In the genomic region with DNA sequence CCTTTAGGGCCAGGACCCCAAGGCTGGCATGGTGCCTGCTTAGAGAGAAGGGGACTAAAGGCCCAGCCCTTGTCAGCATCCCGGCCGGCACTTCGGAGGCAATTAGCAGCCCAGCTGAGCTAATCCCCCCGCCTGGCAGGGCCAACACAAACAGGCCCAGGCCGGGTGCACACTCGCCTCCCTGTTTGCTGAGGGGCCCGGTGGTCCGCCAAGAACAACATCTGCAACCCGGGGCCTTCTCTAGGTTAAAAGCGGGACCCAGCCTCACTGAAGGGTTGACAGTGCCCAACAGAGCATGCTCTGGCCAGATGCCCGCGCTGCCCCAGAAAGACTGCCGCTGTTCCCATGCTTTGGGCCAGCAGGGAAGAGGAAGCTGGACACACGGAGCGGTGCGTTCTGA, we compare ENCODE assay signal across 15 mouse cellular contexts. TPM values are rescaled to one million over a fixed set of nuclear protein-coding genes. Genes with fewer than 3 reads are reported as not detected.
DNase-seq lines count a peak whose midpoint lies in the region; ATAC-seq and TF ChIP-seq lines count a peak whose summit lies in the region.
"Had no signal": no experiment of that assay in that cellular context is flagged by ENCODE, and none has a peak within 500 bp of the region (broad histone marks: within the 10 kb centered on the region; RNA-seq: fewer than 3 reads in every experiment).

No protein-coding gene starts in this region.

- no peak overlapping the region for H3K9ac ChIP-seq in midbrain, embryonic 13.5 days (replicated peaks)
- H3K9ac ChIP-seq in midbrain, embryonic 16.5 days (ENCODE audit: low read depth, low read length) = no peak overlapping the region
- peak overlapping the region; percentile 35; the same call in 1 of the 2 replicates for H3K9ac ChIP-seq in forebrain, embryonic 16.5 days (replicated peaks; ENCODE audit: low read depth, low read length)
- H3K9ac ChIP-seq in limb, embryonic 15.5 days = no peak overlapping the region
- no peak overlapping the region for H3K9ac ChIP-seq in lung, postnatal 0 days (replicated peaks; ENCODE audit: low read depth)
- H3K9ac ChIP-seq: kidney, embryonic 15.5 days; stomach, embryonic 15.5 days had no signal

- peaks cover 31% of the 10 kb centered on the region for H3K4me1 ChIP-seq in heart, embryonic 10.5 days
- peaks cover 16% of the 10 kb centered on the region for H3K4me1 ChIP-seq in midbrain, embryonic 13.5 days (replicated peaks)
- 0 out of 2 replicates have a peak, but pooled peaks cover 3% of the 10 kb centered on the region for H3K4me1 ChIP-seq in midbrain, embryonic 16.5 days (ENCODE audit: control insufficient read depth, insufficient read depth, low read length)
- peaks cover 11% of the 10 kb centered on the region for H3K4me1 ChIP-seq in forebrain, embryonic 16.5 days (replicated peaks; ENCODE audit: control insufficient read depth, insufficient read depth, low read length)
- H3K4me1 ChIP-seq in limb, embryonic 15.5 days = peaks cover 33% of the 10 kb centered on the region
- no peaks in the 10 kb centered on the region for H3K4me1 ChIP-seq in lung, postnatal 0 days (ENCODE audit: insufficient read depth, low read depth, low read length)

- no peak for TF ChIP-seq EP300 in lung, postnatal 0 days (IDR thresholded peaks at IDR 0.05)

- peak; percentile 95 for DNase-seq in heart, adult 11 months
- DNase-seq in heart, embryonic 10.5 days (ENCODE audit: low spot score) = no peak
- no peak for DNase-seq in frontal cortex, adult 2 months (ENCODE audit: extremely low spot score in 1 of 2, low spot score in 1 of 2)
- DNase-seq in lung, postnatal 0 days (ENCODE audit: low spot score) = no peak
- DNase-seq: adrenal gland, adult 2 months; gastrocnemius, postnatal 36 days; heart, postnatal 14 days had no signal

- WGBS in heart, embryonic 10.5 days = 61% methylated on average over 16 of the region's 16 CpGs
- 50% methylated on average over 16 of the region's 16 CpGs for WGBS in midbrain, embryonic 13.5 days
- 59% methylated on average over 16 of the region's 16 CpGs for WGBS in midbrain, embryonic 16.5 days
- WGBS in forebrain, embryonic 16.5 days = 21% methylated on average over 16 of the region's 16 CpGs
- 56% methylated on average over 16 of the region's 16 CpGs for WGBS in limb, embryonic 15.5 days
- 59% methylated on average over 16 of the region's 16 CpGs for WGBS in lung, postnatal 0 days

- no peak overlapping the region; the same call in 1 of the 2 replicates for H3K27ac ChIP-seq in heart, embryonic 10.5 days
- H3K27ac ChIP-seq in midbrain, embryonic 13.5 days = no peak overlapping the region
- H3K27ac ChIP-seq in midbrain, embryonic 16.5 days (ENCODE audit: low read length) = no peak overlapping the region
- peak overlapping the region; percentile 15; the same call in 1 of the 2 replicates for H3K27ac ChIP-seq in forebrain, embryonic 16.5 days (ENCODE audit: low read length)
- peak overlapping the region; percentile 27; the same call in 1 of the 2 replicates for H3K27ac ChIP-seq in limb, embryonic 15.5 days
- H3K27ac ChIP-seq in lung, postnatal 0 days (ENCODE audit: low read length) = no peak overlapping the region
- H3K27ac ChIP-seq: kidney, embryonic 15.5 days; left cerebral cortex, adult 2 months; stomach, embryonic 15.5 days had no signal

- peaks cover 3% of the 10 kb centered on the region; the same call in 1 of the 2 replicates for H3K36me3 ChIP-seq in heart, embryonic 10.5 days
- H3K36me3 ChIP-seq in midbrain, embryonic 13.5 days = no peaks in the 10 kb centered on the region
- no peaks in the 10 kb centered on the region for H3K36me3 ChIP-seq in midbrain, embryonic 16.5 days (ENCODE audit: control insufficient read depth, insufficient read depth, low read length)
- H3K36me3 ChIP-seq in forebrain, embryonic 16.5 days (ENCODE audit: control insufficient read depth, insufficient read depth) = no peaks in the 10 kb centered on the region
- H3K36me3 ChIP-seq in limb, embryonic 15.5 days = peaks cover 6% of the 10 kb centered on the region; the same call in 1 of the 2 replicates
- H3K36me3 ChIP-seq in lung, postnatal 0 days (ENCODE audit: insufficient read depth, low read length) = no peaks in the 10 kb centered on the region
- H3K36me3 ChIP-seq: kidney, embryonic 15.5 days; stomach, embryonic 15.5 days had no signal

- no peak for TF ChIP-seq CTCF in lung, postnatal 0 days (IDR thresholded peaks at IDR 0.05)

- H3K27me3 ChIP-seq in heart, embryonic 10.5 days (ENCODE audit: insufficient read depth, poor library complexity, severe bottlenecking) = no peaks in the 10 kb centered on the region
- H3K27me3 ChIP-seq in midbrain, embryonic 13.5 days = no peaks in the 10 kb centered on the region
- H3K27me3 ChIP-seq in midbrain, embryonic 16.5 days (ENCODE audit: control insufficient read depth, insufficient read depth, low read depth, low read length) = no peaks in the 10 kb centered on the region
- no peaks in the 10 kb centered on the region for H3K27me3 ChIP-seq in forebrain, embryonic 16.5 days (replicated peaks; ENCODE audit: control insufficient read depth, insufficient read depth, low read length)
- H3K27me3 ChIP-seq in limb, embryonic 15.5 days = no peaks in the 10 kb centered on the region
- H3K27me3 ChIP-seq in lung, postnatal 0 days (replicated peaks; ENCODE audit: insufficient read depth, low read length) = no peaks in the 10 kb centered on the region
- H3K27me3 ChIP-seq: kidney, embryonic 15.5 days; stomach, embryonic 15.5 days had no signal

- no peaks in the 10 kb centered on the region for H3K9me3 ChIP-seq in heart, embryonic 10.5 days
- no peaks in the 10 kb centered on the region for H3K9me3 ChIP-seq in midbrain, embryonic 13.5 days
- no peaks in the 10 kb centered on the region for H3K9me3 ChIP-seq in midbrain, embryonic 16.5 days (replicated peaks; ENCODE audit: control insufficient read depth, low read length, poor library complexity, severe bottlenecking)
- no peaks in the 10 kb centered on the region for H3K9me3 ChIP-seq in forebrain, embryonic 16.5 days (ENCODE audit: control insufficient read depth, low read length)
- no peaks in the 10 kb centered on the region for H3K9me3 ChIP-seq in limb, embryonic 15.5 days
- no peaks in the 10 kb centered on the region for H3K9me3 ChIP-seq in lung, postnatal 0 days (ENCODE audit: low read length)
- H3K9me3 ChIP-seq: kidney, embryonic 15.5 days; stomach, embryonic 15.5 days had no signal

- H3K4me2 ChIP-seq in midbrain, embryonic 13.5 days (replicated peaks) = no peak overlapping the region
- no peak overlapping the region for H3K4me2 ChIP-seq in midbrain, embryonic 16.5 days (ENCODE audit: low read length)
- H3K4me2 ChIP-seq in forebrain, embryonic 16.5 days (ENCODE audit: low read length) = no peak overlapping the region
- H3K4me2 ChIP-seq in limb, embryonic 15.5 days = no peak overlapping the region
- no peak overlapping the region for H3K4me2 ChIP-seq in lung, postnatal 0 days (replicated peaks; ENCODE audit: low read depth, low read length)
- H3K4me2 ChIP-seq: kidney, embryonic 15.5 days; stomach, embryonic 15.5 days had no signal

- ATAC-seq in midbrain, embryonic 13.5 days = peak; percentile 50
- ATAC-seq in midbrain, embryonic 16.5 days = no peak
- ATAC-seq in forebrain, embryonic 16.5 days = peak; percentile 82
- peak; percentile 59; the same call in 1 of the 2 replicates for ATAC-seq in limb, embryonic 15.5 days (ENCODE audit: insufficient number of reproducible peaks, low FRiP score, low TSS enrichment, low read depth)
- ATAC-seq in lung, postnatal 0 days = no peak

- no peak overlapping the region for H3K4me3 ChIP-seq in heart, embryonic 10.5 days
- H3K4me3 ChIP-seq in midbrain, embryonic 13.5 days (replicated peaks) = no peak overlapping the region
- no peak overlapping the region for H3K4me3 ChIP-seq in midbrain, embryonic 16.5 days (ENCODE audit: low read depth, low read length)
- H3K4me3 ChIP-seq in forebrain, embryonic 16.5 days (replicated peaks; ENCODE audit: low read length) = no peak overlapping the region
- H3K4me3 ChIP-seq in limb, embryonic 15.5 days = no peak overlapping the region
- no peak overlapping the region for H3K4me3 ChIP-seq in lung, postnatal 0 days (ENCODE audit: low read depth, low read length)
- H3K4me3 ChIP-seq: erythroblast, embryonic 14.5 days; kidney, embryonic 15.5 days; left cerebral cortex, adult 2 months; stomach, embryonic 15.5 days had no signal

RNA-seq across cellular contexts. Expression of gene Wnt4, which starts 24.3 kb away (rescaled TPM):
- polyA plus RNA-seq in heart, embryonic 10.5 days (2016; fragmentation: Nextera tagmentation; extraction: Ambion mirVana) = 0.96 and 0.98 TPM in 2 replicates
- 0.59 and 1.4 TPM in 2 replicates for polyA plus RNA-seq in midbrain, embryonic 13.5 days (2015; fragmentation: Nextera tagmentation; extraction: Ambion mirVana)
- polyA plus RNA-seq in midbrain, embryonic 16.5 days (2015; fragmentation: Nextera tagmentation; extraction: Ambion mirVana) = 1.6 and 2.7 TPM in 2 replicates
- polyA plus RNA-seq in forebrain, embryonic 16.5 days (2015; fragmentation: Nextera tagmentation; extraction: Ambion mirVana) = 0.92 and 0.99 TPM in 2 replicates
- 10.0 and 13.2 TPM in 2 replicates for polyA plus RNA-seq in limb, embryonic 15.5 days (2015; fragmentation: Nextera tagmentation; extraction: Ambion mirVana)
- 8.7 and 9.6 TPM in 2 replicates for polyA plus RNA-seq in frontal cortex, adult 2 months (2012; rRNA removed)
- 2.1 and 2.2 TPM in 2 replicates for polyA plus RNA-seq in lung, postnatal 0 days (2015; fragmentation: Nextera tagmentation; extraction: Ambion mirVana)

RNA-seq across cellular contexts. Expression of gene Cdc42, which starts 55.9 kb away (rescaled TPM):
- 550 and 560 TPM in 2 replicates for polyA plus RNA-seq in heart, embryonic 10.5 days (2016; fragmentation: Nextera tagmentation; extraction: Ambion mirVana)
- polyA plus RNA-seq in midbrain, embryonic 13.5 days (2015; fragmentation: Nextera tagmentation; extraction: Ambion mirVana) = 749 and 804 TPM in 2 replicates
- 1,054 and 1,095 TPM in 2 replicates for polyA plus RNA-seq in midbrain, embryonic 16.5 days (2015; fragmentation: Nextera tagmentation; extraction: Ambion mirVana)
- polyA plus RNA-seq in forebrain, embryonic 16.5 days (2015; fragmentation: Nextera tagmentation; extraction: Ambion mirVana) = 912 and 941 TPM in 2 replicates
- polyA plus RNA-seq in limb, embryonic 15.5 days (2015; fragmentation: Nextera tagmentation; extraction: Ambion mirVana) = 721 and 737 TPM in 2 replicates
- 419 and 422 TPM in 2 replicates for polyA plus RNA-seq in frontal cortex, adult 2 months (2012; rRNA removed)
- 545 and 582 TPM in 2 replicates for polyA plus RNA-seq in lung, postnatal 0 days (2015; fragmentation: Nextera tagmentation; extraction: Ambion mirVana)

Comparison
In these comparisons a context has a peak if more than half of its experiments do, and no peak if none do; other contexts are left out.
1. ATAC-seq: peak in midbrain, embryonic 13.5 days (single experiment), forebrain, embryonic 16.5 days (single experiment) and limb, embryonic 15.5 days (single experiment); none in midbrain, embryonic 16.5 days (single experiment) and lung, postnatal 0 days (single experiment).
2. H3K27ac ChIP-seq: peak in forebrain, embryonic 16.5 days (single experiment) and limb, embryonic 15.5 days (single experiment); none in heart, embryonic 10.5 days (single experiment), midbrain, embryonic 13.5 days (single experiment), midbrain, embryonic 16.5 days (single experiment) and lung, postnatal 0 days (single experiment).